Mouse (Mus musculus) T-helper 2 cell (primary cell): Measurements from ENCODE around the gene Laptm4a.

Source experiments
- in situ Hi-C: fragments of 300-600 bp; cut with MboI, MseI; formaldehyde crosslinking; loops from one replicate; pipeline ENCODE4 v1.15.1; 2025; ENCODE audit warnings: high pct_unique_total_duplicates

Laptm4a gene

DNA sequence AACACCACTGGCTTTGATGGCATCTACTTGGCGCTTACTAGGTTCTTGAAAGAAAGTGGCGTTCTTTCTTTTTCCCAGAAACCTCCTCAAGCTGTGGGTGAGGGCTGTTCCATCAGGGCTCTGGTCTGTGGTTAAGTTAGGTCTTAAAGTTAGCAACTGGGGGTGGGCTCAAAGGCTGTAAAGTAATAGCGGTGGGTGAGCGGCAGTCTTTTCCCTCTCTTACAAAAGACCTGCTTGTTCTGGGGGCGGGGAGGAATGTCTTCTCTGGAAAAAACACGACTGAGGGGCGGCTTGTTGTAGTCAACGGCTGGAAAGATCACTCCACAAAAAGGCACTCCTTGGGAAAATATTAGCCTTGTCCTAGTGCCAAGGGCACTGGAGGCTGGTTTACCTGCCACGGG is 32.7 kb downstream of the Laptm4a start:
- in situ Hi-C loops = no loop called here

DNA sequence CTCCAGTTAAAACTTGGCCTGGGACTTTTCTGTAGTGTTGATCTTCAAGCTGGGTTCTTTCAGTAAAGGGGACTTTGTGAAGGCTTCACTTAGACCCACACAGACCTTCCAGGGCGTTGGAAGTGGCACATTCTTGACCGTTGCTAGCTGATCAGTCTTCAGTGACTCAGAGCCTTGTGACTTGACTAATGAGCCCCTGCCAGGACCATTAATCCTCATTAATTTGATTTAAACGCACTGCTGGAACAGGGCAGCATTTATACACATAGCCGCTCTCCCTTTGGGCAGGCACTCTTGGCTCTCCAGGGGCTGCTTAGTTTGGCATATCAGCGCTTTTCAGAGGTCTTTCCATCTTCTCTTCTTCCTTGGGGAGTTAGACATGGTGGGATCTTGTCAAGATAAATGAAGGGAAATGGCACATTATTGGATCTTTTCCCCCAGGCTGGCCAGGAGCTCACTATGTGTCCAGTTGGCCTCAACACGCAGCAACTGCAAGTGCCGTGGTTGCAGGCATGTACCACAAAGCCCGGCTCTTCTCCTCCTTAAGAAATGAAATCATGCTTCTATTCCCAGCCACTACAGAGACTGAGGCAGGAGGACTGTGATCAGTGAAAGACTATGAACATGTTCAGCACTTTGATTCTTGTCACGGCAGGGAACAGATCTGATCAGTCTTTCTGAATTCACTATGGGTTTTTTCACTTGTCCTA is 40.3 kb downstream of the Laptm4a start:
- in situ Hi-C loops = no loop called here

DNA sequence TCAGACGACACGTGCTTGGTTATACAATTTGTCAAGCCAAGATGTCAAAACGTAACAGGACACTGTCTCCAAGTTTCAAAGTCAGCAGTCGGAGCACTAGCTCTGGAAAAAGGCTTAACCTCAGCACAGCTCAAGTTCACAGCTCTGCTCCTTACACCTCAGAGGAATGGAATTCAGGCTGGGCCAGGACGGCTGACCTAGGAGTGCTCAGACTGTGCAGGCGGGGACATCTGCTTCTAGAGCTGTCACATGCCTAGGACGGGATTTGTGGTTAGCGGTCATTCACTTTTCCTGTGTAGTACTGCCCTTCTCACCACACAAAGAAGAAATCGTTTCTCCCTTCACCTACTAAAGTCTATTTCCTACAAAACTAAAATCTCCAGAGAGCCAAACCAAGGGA is 48.4 kb downstream of the Laptm4a start:
- in situ Hi-C loops = no loop called here

DNA sequence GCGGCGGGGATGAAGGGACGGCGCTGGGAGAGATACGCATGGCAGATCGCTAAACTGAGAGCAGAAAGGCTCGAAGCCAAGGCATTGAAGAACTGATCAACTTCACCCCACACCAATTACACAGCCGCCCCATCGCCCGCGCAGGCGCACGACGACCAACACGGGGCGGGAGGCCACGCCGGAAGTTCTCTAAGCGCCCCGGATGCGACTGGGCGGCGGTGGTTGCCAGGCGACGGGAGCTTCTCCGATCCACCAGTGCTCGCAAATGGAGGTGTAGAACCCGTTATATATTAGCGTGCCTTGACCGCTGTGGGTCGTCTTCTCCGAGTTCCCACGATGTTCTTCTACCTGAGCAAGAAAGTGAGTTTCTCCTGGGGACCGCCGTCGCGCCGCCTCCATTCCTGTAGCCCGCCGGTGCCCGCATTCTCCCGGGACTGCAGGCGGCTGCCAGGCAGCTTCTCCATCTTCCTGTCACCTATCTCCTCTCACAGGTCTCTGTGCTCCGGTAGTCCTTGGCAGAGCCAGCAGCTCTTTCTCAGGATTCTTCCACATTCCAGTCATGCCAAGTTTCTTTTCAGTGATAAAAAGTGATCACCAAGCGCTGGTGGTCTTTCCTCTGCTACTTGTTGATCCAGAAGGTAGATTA is 52.5 kb downstream of the Laptm4a start, which contains the start of gene Wdr35:
Gene Wdr35 (plus strand): TSS at position 73 of the 646 bp plus-strand sequence.
- in situ Hi-C loops = no loop called here

DNA sequence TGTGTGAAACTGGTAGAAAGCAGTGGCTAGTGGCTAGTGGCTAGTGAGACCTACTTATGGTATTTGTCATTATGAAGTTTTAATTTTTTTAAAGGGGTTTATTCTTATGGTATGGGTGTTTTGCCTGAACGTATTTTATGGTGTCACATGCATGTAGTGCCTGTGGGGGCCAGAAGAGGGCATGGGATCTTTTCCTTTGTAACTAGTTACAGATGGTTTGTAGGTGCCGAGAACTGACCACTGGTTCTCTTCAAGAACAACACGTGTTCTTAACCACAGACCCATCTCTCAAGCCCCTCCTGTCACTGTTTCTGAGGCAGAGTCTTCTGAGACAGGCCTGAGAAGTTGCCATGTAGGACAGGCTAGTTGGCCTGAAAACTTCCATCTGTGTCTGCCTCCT is 53.6 kb downstream of the Laptm4a start:
- in situ Hi-C loops = no loop called here
